Mouse (Mus musculus): ENCODE data around the gene Hoxa1.

- TF ChIP-seq CTCF (IDR thresholded peaks at IDR 0.05; ENCODE audit: extremely low read depth, insufficient read depth, insufficient read length, insufficient replicate concordance) (no peak), POLR2A (IDR thresholded peaks at IDR 0.05; ENCODE audit: low read depth, low read length) (no peak)
Observed at GRCm38 (mm10) chr6:52194690-52195089, 36.6 kb upstream of the Hoxa1 start.

All from spleen, adult 2 months (tissue).